Mouse (Mus musculus): ENCODE measurements around the gene Slc16a14.

DNA sequence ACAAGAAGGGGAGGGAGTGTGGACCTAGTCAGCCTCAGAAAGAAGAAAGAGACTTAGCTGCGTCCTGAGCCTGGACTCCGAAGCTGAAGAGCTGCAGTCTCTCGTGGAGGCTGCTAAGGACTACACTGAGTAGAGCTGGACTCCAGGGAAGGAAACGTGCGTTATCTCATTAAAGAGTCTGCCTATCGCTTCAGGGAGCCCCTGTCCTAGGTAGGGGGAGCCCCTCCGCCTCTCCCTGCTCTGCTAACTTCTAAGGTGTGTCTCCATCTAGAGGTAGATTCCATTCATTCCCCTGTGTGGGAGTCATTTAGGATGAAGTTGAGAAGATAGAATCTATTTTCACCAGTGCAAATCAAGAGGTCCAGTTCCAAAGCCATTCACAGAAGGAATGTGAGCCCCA, 65.4 kb downstream of the Slc16a14 start:
- TF ChIP-seq CTCF (IDR thresholded peaks at IDR 0.05; ENCODE audit: borderline replicate concordance, insufficient read depth, low read length) (no peak), POLR2A (IDR thresholded peaks at IDR 0.05; ENCODE audit: low read depth, low read length) (no peak)

Measured in embryonic fibroblast, embryonic 13.5 days (primary cell).